Mouse (Mus musculus): ENCODE results near the gene Twist1.

Gene Twist1

GRCm38 (mm10) chr12:33963671-33964369, 6.3 kb downstream of the Twist1 start:
- peaks cover 53% of the 10 kb centered on the region for H3K4me1 ChIP-seq (replicated peaks; ENCODE audit: low read depth, low read length)
- no peak for TF ChIP-seq CTCF (conservative IDR thresholded peaks at IDR 0.05; ENCODE audit: low read length)
- TF ChIP-seq POU5F1 (IDR thresholded peaks at IDR 0.05; ENCODE audit: borderline replicate concordance, low read length): no peak
- TF ChIP-seq NANOG (IDR thresholded peaks at IDR 0.05; ENCODE audit: borderline replicate concordance, low read length): no peak
- peaks cover 80% of the 10 kb centered on the region for H3K27me3 ChIP-seq (ENCODE audit: insufficient read depth, low read length)
- no peaks in the 10 kb centered on the region for H3K36me3 ChIP-seq (ENCODE audit: insufficient read depth, low read length)
- H3K4me3 ChIP-seq (replicated peaks; ENCODE audit: low read length): no peak overlapping the region
- H3K9me3 ChIP-seq (ENCODE audit: low read length): no peaks in the 10 kb centered on the region

GRCm38 (mm10) chr12:33964427-33964826, 7.0 kb downstream of the Twist1 start:
- Histone ChIP-seq H3K4me3 (replicated peaks; ENCODE audit: low read length) (no peak overlapping the region), H3K9me3 (ENCODE audit: low read length) (no peaks in the 10 kb centered on the region), H3K4me1 (replicated peaks; ENCODE audit: low read depth, low read length) (peaks cover 50% of the 10 kb centered on the region), H3K27me3 (ENCODE audit: insufficient read depth, low read length) (peaks cover 79% of the 10 kb centered on the region), H3K36me3 (ENCODE audit: insufficient read depth, low read length) (no peaks in the 10 kb centered on the region)
- TF ChIP-seq CTCF (conservative IDR thresholded peaks at IDR 0.05; ENCODE audit: low read length) (no peak), NANOG (IDR thresholded peaks at IDR 0.05; ENCODE audit: borderline replicate concordance, low read length) (no peak), POU5F1 (IDR thresholded peaks at IDR 0.05; ENCODE audit: borderline replicate concordance, low read length) (no peak)

DNA sequence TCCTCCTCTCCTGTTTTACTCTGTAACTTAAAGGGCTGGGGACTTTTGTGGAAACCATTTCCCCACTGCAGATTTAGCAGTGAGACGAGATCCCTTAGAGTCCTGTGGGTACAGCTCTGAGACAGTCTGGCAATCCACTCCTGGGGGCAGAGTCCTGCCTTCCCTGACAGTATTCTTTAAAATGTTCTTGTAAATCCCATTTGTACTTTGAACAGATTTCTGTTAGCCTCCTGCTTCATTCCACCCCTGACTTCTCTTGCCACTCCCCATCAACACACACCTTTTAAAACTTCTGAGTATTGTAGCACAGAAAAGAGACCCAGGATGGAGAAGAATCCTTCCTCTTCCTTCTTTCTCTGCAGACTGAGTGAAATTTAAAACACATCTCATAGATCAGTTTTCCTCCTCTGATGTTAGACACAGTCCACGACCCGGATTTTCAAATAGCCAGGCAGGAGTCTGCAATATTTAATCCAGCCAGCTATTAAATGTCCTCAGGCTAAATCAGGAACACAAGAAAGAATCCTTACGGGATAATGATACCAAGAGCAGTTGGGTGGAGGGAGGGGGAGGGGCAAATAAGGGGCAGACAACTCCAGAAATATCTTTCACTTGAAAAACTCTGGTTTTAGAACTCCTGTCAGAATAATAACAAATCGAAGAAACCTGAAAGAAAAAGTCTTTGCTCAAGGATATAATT, 8.3 kb downstream of the Twist1 start:
- no peak overlapping the region for H3K4me3 ChIP-seq (replicated peaks; ENCODE audit: low read length)
- TF ChIP-seq NANOG (IDR thresholded peaks at IDR 0.05; ENCODE audit: borderline replicate concordance, low read length) (no peak), POU5F1 (IDR thresholded peaks at IDR 0.05; ENCODE audit: borderline replicate concordance, low read length) (no peak), CTCF (conservative IDR thresholded peaks at IDR 0.05; ENCODE audit: low read length) (no peak)
- peaks cover 50% of the 10 kb centered on the region for H3K4me1 ChIP-seq (replicated peaks; ENCODE audit: low read depth, low read length)
- H3K9me3 ChIP-seq (ENCODE audit: low read length): no peaks in the 10 kb centered on the region
- no peaks in the 10 kb centered on the region for H3K36me3 ChIP-seq (ENCODE audit: insufficient read depth, low read length)
- peaks cover 86% of the 10 kb centered on the region for H3K27me3 ChIP-seq (ENCODE audit: insufficient read depth, low read length)

GRCm38 (mm10) chr12:33966490-33967415, 9.3 kb downstream of the Twist1 start:
- TF ChIP-seq CTCF (conservative IDR thresholded peaks at IDR 0.05; ENCODE audit: low read length) (no peak), POU5F1 (IDR thresholded peaks at IDR 0.05; ENCODE audit: borderline replicate concordance, low read length) (no peak), NANOG (IDR thresholded peaks at IDR 0.05; ENCODE audit: borderline replicate concordance, low read length) (no peak)
- peaks cover 50% of the 10 kb centered on the region for H3K4me1 ChIP-seq (replicated peaks; ENCODE audit: low read depth, low read length)
- H3K36me3 ChIP-seq (ENCODE audit: insufficient read depth, low read length): no peaks in the 10 kb centered on the region
- peaks cover 87% of the 10 kb centered on the region for H3K27me3 ChIP-seq (ENCODE audit: insufficient read depth, low read length)
- H3K4me3 ChIP-seq (replicated peaks; ENCODE audit: low read length): peak overlapping the region; percentile 51
- no peaks in the 10 kb centered on the region for H3K9me3 ChIP-seq (ENCODE audit: low read length)

DNA sequence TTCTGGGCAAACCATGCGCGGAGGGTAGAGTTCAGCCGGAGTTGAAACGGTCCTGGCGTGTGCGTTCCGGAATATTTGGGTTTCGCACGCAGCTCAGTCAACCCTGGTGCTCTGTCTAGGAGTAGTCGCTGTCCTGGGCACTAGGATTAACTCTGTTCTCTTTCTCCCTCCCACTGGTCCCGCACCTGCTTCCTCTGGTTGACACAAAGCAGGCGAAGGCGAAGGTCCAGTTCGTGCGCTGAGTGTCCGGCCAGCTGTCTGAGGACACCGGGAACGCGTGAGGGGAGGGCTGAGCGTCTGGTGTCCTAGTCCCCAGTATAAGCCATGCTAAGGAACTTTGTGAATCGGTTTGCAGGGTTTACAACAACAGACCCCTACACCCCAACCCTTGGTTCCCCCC, 10.0 kb downstream of the Twist1 start:
- H3K27me3 ChIP-seq (ENCODE audit: insufficient read depth, low read length): peaks cover 80% of the 10 kb centered on the region
- no peaks in the 10 kb centered on the region for H3K36me3 ChIP-seq (ENCODE audit: insufficient read depth, low read length)
- no peaks in the 10 kb centered on the region for H3K9me3 ChIP-seq (ENCODE audit: low read length)

GRCm38 (mm10) chr12:33968041-33968897, 10.8 kb downstream of the Twist1 start:
- H3K4me3 ChIP-seq (replicated peaks; ENCODE audit: low read length): peak overlapping the region; percentile 51
- peaks cover 80% of the 10 kb centered on the region for H3K27me3 ChIP-seq (ENCODE audit: insufficient read depth, low read length)
- H3K9me3 ChIP-seq (ENCODE audit: low read length): no peaks in the 10 kb centered on the region
- peaks cover 37% of the 10 kb centered on the region for H3K4me1 ChIP-seq (replicated peaks; ENCODE audit: low read depth, low read length)
- no peaks in the 10 kb centered on the region for H3K36me3 ChIP-seq (ENCODE audit: insufficient read depth, low read length)
- TF ChIP-seq POU5F1 (IDR thresholded peaks at IDR 0.05; ENCODE audit: borderline replicate concordance, low read length): no peak
- no peak for TF ChIP-seq CTCF (conservative IDR thresholded peaks at IDR 0.05; ENCODE audit: low read length)
- no peak for TF ChIP-seq NANOG (IDR thresholded peaks at IDR 0.05; ENCODE audit: borderline replicate concordance, low read length)

More for the DNA sequence above, 10.0 kb downstream of the Twist1 start:
- Histone ChIP-seq H3K4me1 (replicated peaks; ENCODE audit: low read depth, low read length) (peaks cover 45% of the 10 kb centered on the region), H3K4me3 (replicated peaks; ENCODE audit: low read length) (peak overlapping the region; percentile 51; the same call in 1 of the 2 replicates)
- TF ChIP-seq NANOG (IDR thresholded peaks at IDR 0.05; ENCODE audit: borderline replicate concordance, low read length): no peak

DNA sequence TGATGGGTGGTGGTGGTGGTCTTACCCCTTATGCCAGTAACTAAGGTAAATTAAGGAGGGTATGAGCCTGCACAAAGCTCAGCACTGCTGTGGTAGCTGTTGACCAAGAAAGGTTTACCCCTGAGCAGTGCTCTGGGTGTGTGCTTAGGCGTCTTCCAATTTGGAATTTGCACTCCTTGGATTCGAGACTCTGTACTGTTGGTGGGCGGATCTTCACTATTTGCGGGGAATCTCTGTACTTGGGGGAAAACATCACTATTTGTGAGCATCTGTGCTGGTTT, 11.4 kb downstream of the Twist1 start:
- Histone ChIP-seq H3K4me1 (replicated peaks; ENCODE audit: low read depth, low read length) (peaks cover 33% of the 10 kb centered on the region), H3K27me3 (ENCODE audit: insufficient read depth, low read length) (peaks cover 79% of the 10 kb centered on the region), H3K36me3 (ENCODE audit: insufficient read depth, low read length) (no peaks in the 10 kb centered on the region), H3K9me3 (ENCODE audit: low read length) (no peaks in the 10 kb centered on the region), H3K4me3 (replicated peaks; ENCODE audit: low read length) (peak overlapping the region; percentile 51; the same call in 1 of the 2 replicates)
- TF ChIP-seq CTCF (conservative IDR thresholded peaks at IDR 0.05; ENCODE audit: low read length) (no peak), POU5F1 (IDR thresholded peaks at IDR 0.05; ENCODE audit: borderline replicate concordance, low read length) (no peak), NANOG (IDR thresholded peaks at IDR 0.05; ENCODE audit: borderline replicate concordance, low read length) (no peak)

Data from E14TG2a.4 (cell line).